Mouse (Mus musculus) heart, embryonic 10.5 days (tissue): ENCODE measurements at regions not wholly inside any gene's neighbourhood (a gene's known extent, or its start where the extent isn't known, plus 50 kb on each side); places are given as distances from the start of the nearest gene placed in this dataset.
A peak's percentile ranks its signal among the peaks of the same experiment; 100 is the strongest.

Experiments used
- DNase-seq: peaks from one replicate; pipeline ENCODE4 v3.0.0-alpha.2; 2017; ENCODE audit warnings: low spot score
- H3K27ac ChIP-seq: fragments of 300-500 bp; sonication (generic); 2 replicates; pipeline ENCODE4 v1.5.1; 2016; ENCODE audit warnings: mild to moderate bottlenecking
- H3K27me3 ChIP-seq: fragments of 300-500 bp; sonication (generic); 2 replicates; pipeline ENCODE4 v1.6.1; 2016; ENCODE audit warnings: mild to moderate bottlenecking; ENCODE audit not compliant: poor library complexity, insufficient read depth, severe bottlenecking
- H3K36me3 ChIP-seq: fragments of 300-500 bp; sonication (generic); 2 replicates; pipeline ENCODE4 v1.6.1; 2016; ENCODE audit warnings: mild to moderate bottlenecking, moderate library complexity
- H3K4me1 ChIP-seq: fragments of 300-500 bp; sonication (generic); 2 replicates; pipeline ENCODE4 v1.6.1; 2016; ENCODE audit warnings: mild to moderate bottlenecking
- H3K4me3 ChIP-seq: fragments of 300-500 bp; sonication (generic); 2 replicates; pipeline ENCODE4 v1.5.1; 2016; ENCODE audit warnings: mild to moderate bottlenecking, moderate library complexity
- H3K9me3 ChIP-seq: fragments of 300-500 bp; sonication (generic); 2 replicates; pipeline ENCODE4 v1.6.1; 2016; ENCODE audit warnings: mild to moderate bottlenecking, moderate library complexity
- WGBS: fragments of 180-500 bp; shearing (Covaris S2); methylation state at CpG from one replicate; pipeline ENCODE4 v1.1.7; 2016; 5-methylcytosine and 5-hydroxymethylcytosine counted together

DNA sequence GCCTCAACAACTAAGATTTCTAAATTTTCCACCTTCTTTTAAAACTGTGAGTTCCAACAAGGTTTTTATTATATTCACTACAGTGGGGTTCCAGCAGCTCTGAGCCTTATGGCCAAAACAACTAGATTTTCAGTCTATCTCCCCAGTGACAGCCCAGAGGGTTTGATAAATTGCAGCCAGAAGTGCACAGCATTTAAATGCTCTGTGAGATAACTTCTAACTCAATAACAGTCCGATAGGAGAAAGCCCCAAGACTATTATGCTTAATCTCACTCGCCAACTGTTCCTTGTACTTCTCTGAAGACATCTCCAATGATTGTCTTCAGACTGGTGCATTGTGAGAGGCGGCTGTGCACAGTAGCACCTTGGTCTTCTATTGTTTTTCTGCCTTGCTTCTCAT is 2774.5 kb upstream of the Gm7489 start:
- Histone ChIP-seq H3K4me3 (no peak overlapping the region), H3K27me3 (no peaks in the 10 kb centered on the region), H3K27ac (no peak overlapping the region), H3K36me3 (no peaks in the 10 kb centered on the region), H3K9me3 (no peaks in the 10 kb centered on the region), H3K4me1 (no peaks in the 10 kb centered on the region)
- WGBS: 56% methylated on average over 3 of the region's 3 CpGs
- no peak for DNase-seq

DNA sequence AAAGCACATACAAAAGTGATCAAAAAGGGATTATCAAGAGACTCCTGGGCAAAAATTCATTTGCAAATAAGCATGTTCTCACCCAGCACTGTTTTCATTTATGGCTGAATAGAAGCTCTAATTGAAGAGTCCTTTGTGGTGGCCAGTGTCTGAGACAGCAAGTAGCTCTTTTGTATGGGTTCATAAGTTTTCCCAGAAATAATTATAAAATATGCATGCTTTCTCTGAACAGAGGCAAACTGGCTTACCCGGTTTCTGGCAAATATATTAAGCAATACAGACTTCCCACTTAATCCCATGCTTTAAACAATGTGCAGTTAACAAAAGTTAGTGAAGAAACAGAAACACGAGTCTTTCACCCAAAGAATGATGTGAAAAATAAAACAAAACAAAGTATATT is 2758.8 kb upstream of the Gm7489 start:
- Histone ChIP-seq H3K36me3 (no peaks in the 10 kb centered on the region), H3K4me1 (peaks cover 1% of the 10 kb centered on the region; the same call in 1 of the 2 replicates), H3K27ac (no peak overlapping the region), H3K4me3 (no peak overlapping the region), H3K9me3 (no peaks in the 10 kb centered on the region), H3K27me3 (peaks cover 31% of the 10 kb centered on the region)
- no peak for DNase-seq
- 77% methylated on average over 2 of the region's 2 CpGs for WGBS

DNA sequence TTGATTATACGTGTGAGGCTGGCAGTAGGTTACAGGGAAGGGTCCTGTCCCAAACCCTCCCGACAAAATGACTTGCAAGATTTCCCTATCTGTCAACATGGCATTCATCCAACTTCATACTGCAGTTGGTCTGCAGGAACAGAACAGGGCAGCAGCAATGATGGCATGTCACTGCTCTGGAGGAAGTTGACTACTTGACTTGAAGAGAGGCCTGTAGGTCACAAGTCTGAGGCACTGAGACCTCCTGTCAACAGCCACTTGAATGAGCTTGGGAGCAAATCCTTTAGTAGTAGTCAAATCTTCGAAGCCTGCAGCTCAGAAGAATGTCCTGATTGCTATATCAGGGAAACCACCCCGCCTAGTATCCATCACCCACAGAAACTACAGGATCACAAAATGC is 2753.7 kb upstream of the Gm7489 start:
- Histone ChIP-seq H3K36me3 (no peaks in the 10 kb centered on the region), H3K9me3 (no peaks in the 10 kb centered on the region), H3K27me3 (peaks cover 59% of the 10 kb centered on the region), H3K27ac (no peak overlapping the region), H3K4me3 (no peak overlapping the region), H3K4me1 (peaks cover 6% of the 10 kb centered on the region; the same call in 1 of the 2 replicates)
- 20% methylated on average over 4 of the region's 4 CpGs for WGBS
- peak; percentile 92 for DNase-seq

DNA sequence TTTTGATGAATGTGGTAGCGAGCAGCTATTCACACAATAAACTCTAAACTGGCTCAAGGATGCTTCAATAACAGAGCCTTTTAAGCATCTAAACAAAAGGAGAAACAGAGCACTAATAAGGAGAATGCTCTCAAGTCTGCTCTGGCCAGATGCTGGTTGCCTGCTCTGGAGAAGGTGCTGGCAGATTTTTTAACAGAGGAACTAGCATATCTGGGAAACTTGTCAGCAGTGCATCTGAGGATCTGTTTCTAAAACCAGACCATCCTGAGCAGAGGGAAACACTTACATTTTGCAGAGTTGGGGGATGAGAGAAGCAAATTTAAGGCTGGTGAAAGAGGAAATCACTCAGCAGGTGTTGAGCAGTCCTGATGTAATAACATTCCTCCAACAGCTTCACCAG is 2748.6 kb upstream of the Gm7489 start:
- DNase-seq: no peak
- Histone ChIP-seq H3K27ac (no peak overlapping the region), H3K27me3 (peaks cover 59% of the 10 kb centered on the region), H3K36me3 (no peaks in the 10 kb centered on the region), H3K4me1 (peaks cover 2% of the 10 kb centered on the region; the same call in 1 of the 2 replicates), H3K4me3 (no peak overlapping the region), H3K9me3 (no peaks in the 10 kb centered on the region)
- WGBS: 44% methylated on average over 1 of the region's 1 CpGs

DNA sequence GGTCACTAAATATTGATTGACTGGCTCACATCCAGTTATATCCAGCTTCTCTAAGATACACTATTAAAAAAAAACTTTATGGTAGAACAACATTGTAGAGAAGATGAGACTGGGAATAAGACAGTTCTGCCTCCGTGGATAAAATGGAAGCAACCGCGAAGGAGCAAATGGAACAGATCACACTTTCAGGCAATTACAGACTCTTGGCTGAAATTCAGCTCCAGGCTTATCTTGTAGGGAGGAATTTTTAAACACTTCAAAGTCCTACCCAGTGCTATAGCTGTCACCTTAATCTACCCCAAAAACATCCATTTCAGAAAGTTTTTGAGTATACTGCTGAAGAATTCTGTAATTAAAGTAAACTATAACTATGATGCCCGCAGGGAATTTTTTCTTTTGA is 2745.2 kb upstream of the Gm7489 start:
- no peak for DNase-seq
- H3K27me3 ChIP-seq: peaks cover 54% of the 10 kb centered on the region
- H3K4me3 ChIP-seq: no peak overlapping the region

DNA sequence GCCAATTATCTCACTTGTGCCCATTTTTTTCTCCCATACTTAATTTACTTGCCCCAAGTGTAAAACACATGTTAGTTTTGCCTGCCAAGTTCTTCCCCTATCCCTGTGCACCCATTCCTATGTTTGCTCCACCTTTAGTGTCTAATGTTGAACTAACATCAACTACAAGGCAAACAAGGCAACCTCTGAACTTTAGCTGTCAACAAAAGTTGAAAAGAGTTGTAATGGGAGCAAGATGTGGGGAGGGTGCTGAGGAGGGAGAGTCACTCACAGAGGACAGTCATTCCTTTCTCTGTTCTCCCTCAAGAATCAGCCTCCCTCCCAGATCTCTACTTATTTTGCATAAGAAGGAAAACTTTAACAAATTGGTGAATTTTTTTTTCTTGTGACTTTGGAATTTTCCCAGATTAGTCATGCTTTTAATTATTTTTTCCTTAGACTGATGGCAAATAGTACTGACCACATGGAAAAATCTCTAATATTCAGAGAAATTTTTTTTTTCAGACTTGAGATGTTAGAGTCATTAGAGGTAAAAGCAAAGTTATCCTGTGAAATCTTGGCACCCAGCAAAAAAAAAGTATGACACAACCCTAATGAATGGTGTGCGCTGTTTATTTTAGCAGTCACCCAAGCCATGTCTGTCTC is 2710.6 kb upstream of the Gm7489 start:
- 88% methylated on average over 1 of the region's 1 CpGs for WGBS
- Histone ChIP-seq H3K4me1 (no peaks in the 10 kb centered on the region), H3K27me3 (no peaks in the 10 kb centered on the region), H3K9me3 (no peaks in the 10 kb centered on the region), H3K4me3 (no peak overlapping the region), H3K27ac (no peak overlapping the region), H3K36me3 (no peaks in the 10 kb centered on the region)
- no peak for DNase-seq

More for the DNA sequence above, 2745.2 kb upstream of the Gm7489 start:
- 57% methylated on average over 4 of the region's 4 CpGs for WGBS
- no peaks in the 10 kb centered on the region for H3K4me1 ChIP-seq
- no peaks in the 10 kb centered on the region for H3K9me3 ChIP-seq
- H3K27ac ChIP-seq: no peak overlapping the region
- H3K36me3 ChIP-seq: no peaks in the 10 kb centered on the region

DNA sequence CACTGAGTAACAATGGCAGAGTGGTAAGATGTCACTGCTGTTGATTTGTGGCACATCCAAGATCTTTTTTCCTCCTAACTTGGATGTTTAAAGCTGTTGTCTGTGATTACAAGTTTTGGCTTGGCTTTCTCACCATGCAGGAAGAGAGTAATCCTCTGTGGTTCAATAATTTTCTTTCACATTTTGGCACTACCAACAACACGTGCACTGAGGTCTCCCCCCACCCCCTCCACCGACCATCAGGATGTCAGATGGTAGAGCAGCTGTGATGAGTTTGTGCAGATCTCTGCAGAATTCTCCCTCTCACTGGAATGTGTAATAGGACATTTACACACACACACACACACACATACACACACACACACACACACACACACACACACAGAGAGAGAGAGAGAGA is 2708.2 kb upstream of the Gm7489 start:
- Histone ChIP-seq H3K9me3 (no peaks in the 10 kb centered on the region), H3K27me3 (no peaks in the 10 kb centered on the region), H3K36me3 (no peaks in the 10 kb centered on the region), H3K4me1 (no peaks in the 10 kb centered on the region), H3K4me3 (no peak overlapping the region), H3K27ac (no peak overlapping the region)
- 67% methylated on average over 2 of the region's 2 CpGs for WGBS
- no peak for DNase-seq

DNA sequence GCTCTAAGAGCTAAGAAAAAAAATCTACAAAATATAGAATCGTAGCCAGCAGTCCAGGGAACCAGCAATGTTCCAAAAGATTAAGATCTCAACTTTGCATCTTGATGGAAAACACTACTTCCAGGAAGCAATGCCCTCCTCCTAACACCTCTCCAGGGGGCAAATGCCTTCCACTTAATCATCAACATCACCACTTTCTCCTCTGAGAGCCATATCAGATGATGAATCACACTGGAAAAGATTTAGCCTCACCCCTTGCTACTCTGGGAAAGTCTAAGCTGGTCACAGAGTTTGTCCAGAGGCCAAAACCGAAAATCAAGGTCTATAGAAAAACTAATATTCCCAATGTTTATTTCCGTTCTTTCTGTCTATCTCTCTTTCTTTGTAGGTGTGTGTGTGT is 2695.6 kb upstream of the Gm7489 start:
- no peak for DNase-seq
- Histone ChIP-seq H3K9me3 (no peaks in the 10 kb centered on the region), H3K36me3 (no peaks in the 10 kb centered on the region), H3K27me3 (no peaks in the 10 kb centered on the region), H3K27ac (no peak overlapping the region), H3K4me1 (no peaks in the 10 kb centered on the region), H3K4me3 (no peak overlapping the region)
- WGBS: 71% methylated on average over 3 of the region's 3 CpGs

DNA sequence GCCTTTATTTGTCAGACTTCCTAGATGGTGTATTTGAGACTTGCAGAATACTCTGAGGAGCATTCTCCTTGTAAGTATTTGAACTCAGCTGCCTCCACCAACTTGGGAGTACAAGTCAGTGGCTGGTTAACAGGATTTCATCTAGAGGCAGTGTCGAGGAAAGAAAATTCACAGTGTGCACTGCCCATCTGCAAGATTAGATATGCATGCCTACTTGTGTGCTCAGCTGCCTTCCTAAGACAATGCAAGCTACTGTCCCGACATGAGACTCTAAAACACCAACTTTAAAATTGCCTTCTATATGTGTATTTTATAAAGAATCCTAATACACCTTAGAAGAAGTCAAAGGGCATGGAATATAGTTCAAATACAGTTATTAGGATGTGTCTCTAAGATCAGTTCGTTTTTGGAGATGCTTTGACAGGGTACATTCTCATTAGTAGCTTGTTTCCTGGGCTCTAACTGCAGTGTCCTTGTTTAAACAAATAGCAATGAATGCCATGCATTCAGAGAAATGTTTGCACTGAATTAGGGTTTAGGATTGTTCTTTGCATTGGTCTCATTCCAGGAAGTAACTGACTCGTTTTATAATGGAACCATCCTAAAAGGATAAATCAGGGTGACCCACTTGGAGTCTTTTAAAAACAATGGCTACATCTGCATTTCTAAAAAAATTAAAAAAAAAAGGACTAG is 2687.1 kb upstream of the Gm7489 start:
- Histone ChIP-seq H3K27me3 (no peaks in the 10 kb centered on the region), H3K36me3 (no peaks in the 10 kb centered on the region), H3K9me3 (no peaks in the 10 kb centered on the region), H3K4me1 (no peaks in the 10 kb centered on the region), H3K4me3 (no peak overlapping the region), H3K27ac (no peak overlapping the region)
- DNase-seq: no peak
- WGBS: 33% methylated on average over 4 of the region's 4 CpGs

DNA sequence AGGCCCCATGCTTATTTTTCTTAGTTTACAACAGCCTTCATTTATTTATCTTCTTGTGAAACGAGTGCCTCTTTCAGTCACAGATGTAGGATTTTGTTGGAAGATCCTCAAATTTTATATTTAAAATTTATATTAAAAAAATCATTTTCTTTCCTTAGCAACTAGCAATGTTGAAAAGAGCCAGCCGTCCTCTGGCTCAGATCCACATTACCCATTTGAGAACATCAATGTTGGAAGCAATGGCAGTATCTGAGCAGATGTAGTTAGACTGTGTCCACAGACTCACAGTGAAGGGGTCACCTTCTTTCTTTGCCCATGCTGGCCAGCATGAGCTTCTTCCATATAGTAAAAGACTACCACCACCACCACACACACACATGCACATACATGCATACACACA is 2681.4 kb upstream of the Gm7489 start:
- Histone ChIP-seq H3K4me1 (no peaks in the 10 kb centered on the region), H3K27me3 (no peaks in the 10 kb centered on the region), H3K36me3 (no peaks in the 10 kb centered on the region), H3K4me3 (no peak overlapping the region), H3K27ac (no peak overlapping the region), H3K9me3 (no peaks in the 10 kb centered on the region)
- 73% methylated on average over 2 of the region's 2 CpGs for WGBS
- DNase-seq: no peak

DNA sequence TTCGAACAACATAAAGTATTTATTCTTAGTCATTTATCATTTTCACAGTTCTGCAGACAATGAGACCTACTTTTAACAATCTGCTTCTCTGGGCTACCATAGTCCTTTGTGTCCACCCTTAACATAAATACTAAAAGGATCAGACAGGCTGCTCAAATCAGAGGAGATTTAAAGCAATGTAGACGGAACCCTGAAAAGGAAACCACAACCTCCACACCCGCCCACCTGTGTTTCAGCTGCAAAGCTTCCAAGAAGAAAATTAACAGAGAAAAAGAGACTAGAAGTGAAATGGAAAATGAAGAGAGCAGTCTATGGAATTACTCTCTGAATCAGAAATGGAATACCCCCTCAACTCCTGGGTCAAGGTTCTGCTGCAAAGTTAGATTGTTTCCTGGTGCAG is 2678.7 kb upstream of the Gm7489 start:
- DNase-seq: no peak
- H3K36me3 ChIP-seq: no peaks in the 10 kb centered on the region
- H3K27me3 ChIP-seq: no peaks in the 10 kb centered on the region
- H3K27ac ChIP-seq: no peak overlapping the region
- H3K9me3 ChIP-seq: no peaks in the 10 kb centered on the region
- H3K4me1 ChIP-seq: no peaks in the 10 kb centered on the region
- 78% methylated on average over 3 of the region's 3 CpGs for WGBS
- no peak overlapping the region for H3K4me3 ChIP-seq

DNA sequence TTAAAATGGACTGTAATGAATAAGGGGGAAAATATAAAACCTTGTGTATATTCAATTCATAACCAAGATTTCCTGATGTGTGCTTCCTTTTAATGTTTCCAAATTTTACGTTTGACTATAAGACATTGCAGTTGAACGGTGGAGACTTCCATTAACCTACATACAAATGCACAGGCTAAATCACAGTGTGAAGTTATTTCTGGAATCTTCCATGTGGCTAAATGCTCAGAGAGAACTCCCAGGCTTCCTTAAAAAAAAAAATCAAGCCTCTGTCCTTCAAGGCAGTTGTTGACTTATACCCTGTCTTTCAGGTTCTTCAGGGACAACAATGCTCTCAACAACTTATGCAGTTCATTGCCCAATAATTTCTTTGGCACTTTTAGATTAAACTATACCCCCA is 2677.9 kb upstream of the Gm7489 start:
- WGBS: 78% methylated on average over 2 of the region's 2 CpGs
- no peaks in the 10 kb centered on the region for H3K9me3 ChIP-seq

DNA sequence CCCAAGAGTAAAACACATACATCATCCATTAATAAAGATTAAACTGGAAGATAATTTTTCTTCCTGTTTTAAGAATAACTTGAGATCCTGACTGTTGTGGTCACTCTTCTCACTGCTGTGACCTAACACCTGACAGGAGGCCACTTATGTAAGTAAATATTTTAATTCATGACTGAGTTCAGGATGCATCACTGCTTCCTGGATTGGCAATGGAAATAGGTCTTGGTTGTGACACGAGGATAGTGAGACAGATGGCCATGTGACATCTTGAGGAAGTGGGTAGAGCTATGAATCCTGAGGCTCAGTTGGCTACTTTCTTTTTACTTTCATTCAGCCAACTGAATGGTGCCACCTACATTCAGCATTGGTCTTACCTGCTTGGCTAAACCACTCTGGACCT is 2649.8 kb upstream of the Gm7489 start:
- Histone ChIP-seq H3K4me1 (no peaks in the 10 kb centered on the region), H3K36me3 (no peaks in the 10 kb centered on the region), H3K9me3 (no peaks in the 10 kb centered on the region), H3K27ac (no peak overlapping the region), H3K4me3 (no peak overlapping the region), H3K27me3 (no peaks in the 10 kb centered on the region)
- no peak for DNase-seq
- 77% methylated on average over 1 of the region's 1 CpGs for WGBS

More for the DNA sequence above, 2677.9 kb upstream of the Gm7489 start:
- Histone ChIP-seq H3K4me1 (no peaks in the 10 kb centered on the region), H3K4me3 (no peak overlapping the region), H3K27ac (no peak overlapping the region), H3K36me3 (no peaks in the 10 kb centered on the region), H3K27me3 (no peaks in the 10 kb centered on the region)
- DNase-seq: no peak

DNA sequence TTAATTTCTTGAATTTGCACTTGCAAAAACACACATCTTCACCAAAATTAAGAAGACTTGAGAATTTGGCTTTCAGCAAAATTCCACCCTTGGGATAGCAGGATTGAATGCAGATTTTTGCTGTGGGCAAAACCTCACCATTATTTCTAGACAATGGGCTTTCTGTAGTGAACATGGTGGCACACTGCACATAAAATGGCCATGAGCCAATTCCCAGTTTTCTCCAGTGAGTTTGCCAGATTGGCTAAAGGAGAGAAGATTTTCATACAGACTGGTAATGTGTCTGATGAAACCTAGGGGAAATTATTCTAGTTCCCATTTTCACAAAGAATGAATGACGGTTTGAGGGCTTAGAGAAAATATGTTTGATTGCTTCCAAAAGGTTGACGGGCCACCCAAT is 2640.1 kb upstream of the Gm7489 start:
- no peak overlapping the region for H3K27ac ChIP-seq
- H3K4me3 ChIP-seq: no peak overlapping the region
- DNase-seq: no peak
- H3K4me1 ChIP-seq: no peaks in the 10 kb centered on the region
- 82% methylated on average over 2 of the region's 2 CpGs for WGBS
- no peaks in the 10 kb centered on the region for H3K36me3 ChIP-seq
- H3K27me3 ChIP-seq: no peaks in the 10 kb centered on the region
- H3K9me3 ChIP-seq: no peaks in the 10 kb centered on the region
